Mouse (Mus musculus) CH12.LX (cell line): ENCODE results near the gene Bean1. TPM values are rescaled to one million over a fixed set of nuclear protein-coding genes. Genes with fewer than 3 reads are reported as not detected.

Experiments used
- DNase-seq: peaks from one replicate; pipeline ENCODE4 v3.0.0-alpha.2; 2013; ENCODE audit errors: extremely low read depth
- H3K27ac ChIP-seq: 2 replicates; pipeline ENCODE4 v1.5.1; 2012; ENCODE audit warnings: low read depth, mild to moderate bottlenecking, control low read depth, moderate library complexity; ENCODE audit not compliant: insufficient read depth
- H3K27me3 ChIP-seq: replicated peaks from 2 replicates; pipeline ENCODE3; 2012; ENCODE audit warnings: inconsistent platforms
- H3K36me3 ChIP-seq, 2 experiments: replicated peaks in 1 of 2; 2 replicates each; pipeline versions ENCODE3 to v1.6.1; 2012; ENCODE audit warnings: inconsistent platforms in 1 of 2, low read length in 1 of 2, mild to moderate bottlenecking in 1 of 2, mixed read lengths in 1 of 2, moderate library complexity in 1 of 2; ENCODE audit not compliant: control insufficient read depth in 1 of 2, insufficient read depth in 1 of 2
- H3K4me1 ChIP-seq, 2 experiments: 2 replicates each; pipeline ENCODE4 v1.6.1; 2012; ENCODE audit warnings: inconsistent platforms in 1 of 2, moderate library complexity in 1 of 2; ENCODE audit not compliant: insufficient read depth in 2 of 2, control insufficient read depth in 1 of 2
- H3K4me2 ChIP-seq: 2 replicates; pipeline ENCODE4 v1.6.1; 2012; ENCODE audit warnings: low read depth, mild to moderate bottlenecking, control low read depth; ENCODE audit not compliant: poor library complexity, insufficient read depth, severe bottlenecking
- H3K4me3 ChIP-seq, 3 experiments: fragments of 150-350 bp in 1 of 3; sonication (generic) in 1 of 3; replicated peaks in 1 of 3; 2 replicates each; pipeline versions ENCODE3 to v1.5.1; 2011 to 2012; ENCODE audit warnings: low read depth in 2 of 3, low read length in 2 of 3, mild to moderate bottlenecking in 2 of 3, moderate library complexity in 2 of 3, control low read depth in 1 of 3, improper control_type of control experiment in 1 of 3, inconsistent platforms in 1 of 3, mixed read lengths in 1 of 3; ENCODE audit not compliant: poor library complexity in 1 of 3
- H3K79me2 ChIP-seq: replicated peaks from 2 replicates; pipeline ENCODE4 v1.6.1; 2012; ENCODE audit warnings: mild to moderate bottlenecking, moderate library complexity; ENCODE audit not compliant: control insufficient read depth, poor library complexity, insufficient read depth, severe bottlenecking; ENCODE audit errors: extremely low read depth
- H3K9ac ChIP-seq: 2 replicates; pipeline ENCODE4 v1.6.1; 2012; ENCODE audit warnings: low read depth, mild to moderate bottlenecking, control low read depth, moderate library complexity; ENCODE audit not compliant: insufficient read depth
- H3K9me3 ChIP-seq: replicated peaks from 2 replicates; pipeline ENCODE3; 2012; ENCODE audit warnings: low read length, inconsistent platforms, mixed read lengths
- BHLHE40 ChIP-seq: IDR thresholded peaks from 2 replicates; pipeline ENCODE4 v1.6.1; 2011; ENCODE audit warnings: mild to moderate bottlenecking, low read depth, low read length, improper control_type of control experiment
- CHD2 ChIP-seq: IDR thresholded peaks from 2 replicates; pipeline ENCODE4 v1.6.1; 2011; ENCODE audit warnings: low read length, improper control_type of control experiment
- E2F4 ChIP-seq: IDR thresholded peaks from 2 replicates; pipeline ENCODE4 v1.6.1; 2011; ENCODE audit warnings: low read depth, low read length, improper control_type of control experiment; ENCODE audit not compliant: insufficient replicate concordance
- ETS1 ChIP-seq: conservative IDR thresholded peaks from 2 replicates; pipeline ENCODE4 v1.6.1; 2012; ENCODE audit warnings: low read depth, mild to moderate bottlenecking, inconsistent platforms, low read length, improper control_type of control experiment, moderate library complexity
- GABPA ChIP-seq: IDR thresholded peaks from 2 replicates; pipeline ENCODE4 v1.6.1; 2012; ENCODE audit warnings: low read depth, low read length, improper control_type of control experiment, inconsistent platforms; ENCODE audit not compliant: insufficient replicate concordance
- HCFC1 ChIP-seq: IDR thresholded peaks from 2 replicates; pipeline ENCODE4 v1.6.1; 2012; ENCODE audit warnings: low read depth, mild to moderate bottlenecking, inconsistent platforms, low read length, improper control_type of control experiment
- JUND ChIP-seq: conservative IDR thresholded peaks from 2 replicates; pipeline ENCODE4 v1.6.1; 2011; ENCODE audit warnings: low read depth, low read length, improper control_type of control experiment
- KAT2A ChIP-seq: IDR thresholded peaks from 2 replicates; pipeline ENCODE4 v1.6.1; 2012; ENCODE audit warnings: low read length, improper control_type of control experiment, inconsistent platforms; ENCODE audit not compliant: insufficient replicate concordance
- MAFK ChIP-seq: IDR thresholded peaks from 2 replicates; pipeline ENCODE4 v1.6.1; 2011; ENCODE audit warnings: low read length, improper control_type of control experiment; ENCODE audit not compliant: insufficient replicate concordance
- MAX ChIP-seq: IDR thresholded peaks from 2 replicates; pipeline ENCODE4 v1.6.1; 2011; ENCODE audit warnings: low read length, improper control_type of control experiment
- MAZ ChIP-seq: IDR thresholded peaks from 2 replicates; pipeline ENCODE4 v1.6.1; 2012; ENCODE audit warnings: low read depth, mild to moderate bottlenecking, inconsistent platforms, low read length, improper control_type of control experiment, moderate library complexity
- MEF2A ChIP-seq: IDR thresholded peaks from 2 replicates; pipeline ENCODE4 v1.6.1; 2014; ENCODE audit warnings: low read depth, mild to moderate bottlenecking, inconsistent platforms, low read length, improper control_type of control experiment, borderline replicate concordance
- MXI1 ChIP-seq: IDR thresholded peaks from 2 replicates; pipeline ENCODE4 v1.6.1; 2011; ENCODE audit warnings: mild to moderate bottlenecking, low read depth, low read length, improper control_type of control experiment
- NELFE ChIP-seq: IDR thresholded peaks from 2 replicates; pipeline ENCODE4 v1.6.1; 2011; ENCODE audit warnings: low read depth, low read length, improper control_type of control experiment
- NRF1 ChIP-seq: IDR thresholded peaks from 2 replicates; pipeline ENCODE4 v1.6.1; 2014; ENCODE audit warnings: low read depth, mild to moderate bottlenecking, inconsistent platforms, low read length, improper control_type of control experiment, moderate library complexity
- POLR2A ChIP-seq: IDR thresholded peaks from 2 replicates; pipeline ENCODE4 v1.6.1; 2011; ENCODE audit warnings: low read depth, mild to moderate bottlenecking, improper control_type of control experiment, low read length
- POLR2AphosphoS2 ChIP-seq: IDR thresholded peaks from 2 replicates; pipeline ENCODE4 v1.6.1; 2011; ENCODE audit warnings: low read depth, low read length, improper control_type of control experiment
- RAD21 ChIP-seq: IDR thresholded peaks from 2 replicates; pipeline ENCODE4 v1.6.1; 2011; ENCODE audit warnings: low read depth, mild to moderate bottlenecking, low read length, improper control_type of control experiment, moderate library complexity
- RCOR1 ChIP-seq: conservative IDR thresholded peaks from 2 replicates; pipeline ENCODE4 v1.6.1; 2012; ENCODE audit warnings: low read depth, mild to moderate bottlenecking, inconsistent platforms, low read length, improper control_type of control experiment
- SMC3 ChIP-seq: IDR thresholded peaks from 2 replicates; pipeline ENCODE4 v1.6.1; 2011; ENCODE audit warnings: low read depth, low read length, improper control_type of control experiment
- TBP ChIP-seq: conservative IDR thresholded peaks from 2 replicates; pipeline ENCODE4 v1.6.1; 2011; ENCODE audit warnings: low read depth, low read length, improper control_type of control experiment
- UBTF ChIP-seq: IDR thresholded peaks from 2 replicates; pipeline ENCODE4 v1.6.1; 2012; ENCODE audit warnings: low read depth, mild to moderate bottlenecking, inconsistent platforms, low read length, improper control_type of control experiment, moderate library complexity
- USF1 ChIP-seq: IDR thresholded peaks from 2 replicates; pipeline ENCODE4 v1.6.1; 2014; ENCODE audit warnings: low read depth, mild to moderate bottlenecking, inconsistent platforms, low read length, improper control_type of control experiment
- ZNF384 ChIP-seq: IDR thresholded peaks from 2 replicates; pipeline ENCODE4 v1.6.1; 2012; ENCODE audit warnings: low read depth, low read length, improper control_type of control experiment, inconsistent platforms
- dilution Hi-C: fragments of 300-500 bp; cut with MboI; formaldehyde crosslinking; loops from 2 replicates; pipeline ENCODE4 v1.14.3; 2020; ENCODE audit warnings: low sequenced_read_pairs; ENCODE audit not compliant: extremely low pct_unique_long_range_greater_than_20kb, extremely low pct_ligation_motif_present
- in situ Hi-C: fragments of 300-500 bp; cut with MboI; formaldehyde crosslinking; loops from 3 replicates; pipeline ENCODE4 v1.14.3; 2019; ENCODE audit warnings: low sequenced_read_pairs, low pct_ligation_motif_present, low pct_unique_long_range_greater_than_20kb, mixed read lengths
- polyA plus RNA-seq: library from polyadenylated mRNA; unstranded; fragments of >175 nt; gene quantifications from 2 replicates; pipeline ENCODE4 v1.2.1, GENCODE M21; 2012; ENCODE audit warnings: low read depth; ENCODE audit not compliant: insufficient read length
- total RNA-seq, 2 experiments: library from RNA; depleted of rRNA; stranded (reverse); fragments of 300-350 nt in 1 of 2; fragments of >200 nt in 1 of 2; gene quantifications; 2 replicates each; pipeline ENCODE4 v1.2.3; 2012 to 2014

Gene Bean1
- total and polyA plus RNA-seq, 3 experiments, result not detected

- in situ Hi-C loops (loop anchor here (5.0 kb wide), 1 partner anchor 45 kb away; no protein-coding TSS in a partner anchor), dilution Hi-C loops (no loop called here)
- Histone ChIP-seq H3K27me3 (no peaks in the 10 kb centered on the region), H3K4me2 (no peak overlapping the region), H3K27ac (no peak overlapping the region), H3K79me2 (no peaks in the 10 kb centered on the region), H3K4me3 (no peak overlapping the region), H3K4me1 (peaks cover 9 to 24% of the 10 kb centered on the region in 2 experiments), H3K9ac (no peak overlapping the region), H3K36me3 (peaks cover 0 to 9% of the 10 kb centered on the region in 2 experiments), H3K9me3 (no peaks in the 10 kb centered on the region)
- DNase-seq, result no peak
- TF ChIP-seq POLR2AphosphoS2 (no peak), TBP (no peak), ETS1 (no peak), CHD2 (no peak)
Measured at GRCm38 (mm10) chr8:104142415-104142814, 27.8 kb upstream of the Bean1 start.

GRCm38 (mm10) chr8:104143379-104143778, 26.9 kb upstream of the Bean1 start:
- Histone ChIP-seq H3K36me3 (peaks cover 0 to 9% of the 10 kb centered on the region in 2 experiments), H3K9ac (no peak overlapping the region), H3K4me3 (no peak overlapping the region), H3K27ac (no peak overlapping the region), H3K4me2 (no peak overlapping the region), H3K9me3 (no peaks in the 10 kb centered on the region), H3K27me3 (no peaks in the 10 kb centered on the region), H3K79me2 (no peaks in the 10 kb centered on the region), H3K4me1 (peaks cover 14 to 24% of the 10 kb centered on the region in 2 experiments)
- no peak for DNase-seq
- dilution Hi-C loops, result no loop called here
- TF ChIP-seq MXI1, result no peak
- in situ Hi-C loops, result loop anchor here (5.0 kb wide), 1 partner anchor 46 kb away; no protein-coding TSS in a partner anchor

DNA sequence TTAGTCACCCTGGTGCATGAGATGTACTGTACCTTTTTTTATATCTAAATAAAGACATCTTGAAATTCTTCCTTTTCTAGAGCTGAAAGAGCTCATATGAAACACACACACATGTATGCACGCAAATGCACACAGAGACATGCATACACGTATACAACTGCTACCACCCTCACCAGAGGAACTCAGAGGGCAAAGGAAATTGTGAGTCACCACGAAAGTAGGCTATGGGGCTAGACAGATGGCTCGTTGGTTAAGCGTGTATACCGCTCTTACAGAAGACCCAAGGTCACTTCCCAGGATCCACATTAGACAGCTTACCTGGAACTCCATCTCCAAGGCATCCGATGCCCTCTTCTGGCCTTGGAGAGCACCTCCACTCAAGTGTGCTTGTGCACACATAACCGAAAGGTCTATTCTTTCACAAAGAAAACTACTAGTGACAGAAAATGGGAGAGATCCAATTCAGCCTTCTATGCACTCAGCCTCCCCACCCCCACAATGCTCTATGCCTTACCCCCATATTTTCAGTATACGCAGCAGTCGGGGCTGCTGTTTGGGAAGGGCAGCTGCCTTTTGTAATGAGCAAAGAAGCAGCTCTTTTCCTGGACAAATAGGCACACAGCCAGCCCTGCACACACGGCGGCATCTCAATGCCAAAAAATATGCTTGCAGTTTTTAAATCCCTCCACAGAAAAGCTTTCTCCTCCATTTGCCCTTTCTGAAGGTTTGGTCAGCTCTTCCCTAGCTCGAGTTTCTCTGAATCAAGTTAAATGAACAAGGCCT, 25.6 kb upstream of the Bean1 start:
- Histone ChIP-seq H3K4me1 (peaks cover 14 to 24% of the 10 kb centered on the region in 2 experiments), H3K27ac (no peak overlapping the region), H3K9ac (no peak overlapping the region), H3K27me3 (no peaks in the 10 kb centered on the region), H3K9me3 (no peaks in the 10 kb centered on the region), H3K79me2 (no peaks in the 10 kb centered on the region), H3K4me3 (no peak overlapping the region), H3K4me2 (no peak overlapping the region), H3K36me3 (peaks cover 0 to 6% of the 10 kb centered on the region in 2 experiments)
- DNase-seq, result peak; percentile 81
- dilution Hi-C loops (no loop called here), in situ Hi-C loops (loop anchor here (5.0 kb wide), 2 partner anchors 47 to 78 kb away; no protein-coding TSS in a partner anchor)
- 0 out of 2 replicates have a peak, but pooled peaks have one; percentile 36 for TF ChIP-seq MAFK
- TF ChIP-seq ZNF384, result no peak
- peak; percentile 63 for TF ChIP-seq SMC3
- TF ChIP-seq NRF1, result no peak
- TF ChIP-seq GABPA, result no peak
- no peak for TF ChIP-seq POLR2A
- no peak for TF ChIP-seq USF1
- no peak for TF ChIP-seq UBTF
- peak; percentile 99 for TF ChIP-seq JUND
- peak; percentile 41 for TF ChIP-seq BHLHE40
- TF ChIP-seq NELFE, result no peak
- peak; percentile 63 for TF ChIP-seq ETS1
- TF ChIP-seq RAD21, result peak; percentile 67
- TF ChIP-seq HCFC1, result no peak
- 0 out of 2 replicates have a peak, but pooled peaks have one; percentile 62 for TF ChIP-seq MEF2A
- TF ChIP-seq MAZ, result no peak
- no peak for TF ChIP-seq CHD2
- TF ChIP-seq MAX, result peak; percentile 44; the same call in 1 of the 2 replicates
- no peak for TF ChIP-seq E2F4
- TF ChIP-seq RCOR1, result no peak
- no peak for TF ChIP-seq KAT2A
